Mouse (Mus musculus): Measurements from ENCODE around the gene Npm3. TPM values are rescaled to one million over a fixed set of nuclear protein-coding genes. Genes with fewer than 3 reads are reported as not detected.

The Npm3 gene
- polyA plus RNA-seq, 1 experiment from 2014 or later, result 12.0 TPM

GRCm38 (mm10) chr19:45738521-45738920 lies 10.9 kb downstream of the Npm3 start:
- peaks cover 79% of the 10 kb centered on the region for H3K4me1 ChIP-seq
- no peaks in the 10 kb centered on the region for H3K9me3 ChIP-seq
- peak overlapping the region; percentile 62; the same call in 1 of the 2 replicates for H3K4me3 ChIP-seq
- peak; percentile 34 for DNase-seq (ENCODE audit: low spot score)
- peaks cover 100% of the 10 kb centered on the region for H3K27me3 ChIP-seq (replicated peaks; ENCODE audit: low read depth, poor library complexity, severe bottlenecking)
- WGBS, result 41% methylated on average over 5 of the region's 5 CpGs
- no peak overlapping the region for H3K27ac ChIP-seq (replicated peaks)
- no peaks in the 10 kb centered on the region for H3K36me3 ChIP-seq (replicated peaks)

- no peak for DNase-seq (ENCODE audit: low spot score)
- 52% methylated on average over 10 of the region's 10 CpGs for WGBS
- H3K4me3 ChIP-seq, result peak overlapping the region; percentile 52
- 0 out of 2 replicates have a peak overlapping the region, but pooled peaks have one; percentile 61 for H3K27ac ChIP-seq (replicated peaks)
- no peaks in the 10 kb centered on the region for H3K9me3 ChIP-seq
- peaks cover 77% of the 10 kb centered on the region for H3K4me1 ChIP-seq
- H3K36me3 ChIP-seq (replicated peaks), result no peaks in the 10 kb centered on the region
- peaks cover 100% of the 10 kb centered on the region for H3K27me3 ChIP-seq (replicated peaks; ENCODE audit: low read depth, poor library complexity, severe bottlenecking)
Observed at GRCm38 (mm10) chr19:45737846-45738484, 11.4 kb downstream of the Npm3 start.

DNA sequence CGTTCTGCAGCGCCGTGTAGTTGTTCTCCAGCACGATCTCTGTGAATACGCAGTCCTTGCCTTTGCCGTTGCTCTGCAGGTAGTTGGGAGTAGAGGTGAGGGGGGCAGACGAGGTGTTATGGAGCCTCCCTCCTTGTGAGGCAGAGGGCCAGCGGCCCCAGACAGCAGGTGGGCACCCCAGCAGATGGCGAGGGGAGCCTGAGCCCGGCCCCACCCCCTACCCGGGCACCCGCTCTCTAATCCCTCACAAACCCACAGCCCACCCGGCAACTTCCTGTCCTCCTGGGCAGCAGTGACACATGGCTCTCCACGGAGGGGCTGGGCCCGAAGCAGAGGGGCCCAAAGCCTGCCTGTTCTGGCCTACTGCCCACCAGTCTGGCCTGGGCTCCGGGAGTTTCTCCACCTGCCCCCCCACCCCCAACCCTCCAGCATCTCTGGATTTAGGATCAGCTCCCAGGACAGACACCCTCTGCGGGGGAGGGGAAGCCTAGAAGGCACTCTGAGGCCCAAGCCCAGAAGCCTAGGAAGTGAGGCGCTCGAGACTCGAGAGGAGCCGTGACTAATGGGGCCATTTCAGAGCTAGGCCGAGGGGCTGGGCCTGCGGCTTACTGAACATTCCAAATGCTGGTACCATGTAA lies 12.1 kb downstream of the Npm3 start:
- H3K4me1 ChIP-seq, result peaks cover 71% of the 10 kb centered on the region
- peak; percentile 41 for DNase-seq (ENCODE audit: low spot score)
- WGBS, result 9% methylated on average over 23 of the region's 23 CpGs
- H3K27me3 ChIP-seq (replicated peaks; ENCODE audit: low read depth, poor library complexity, severe bottlenecking), result peaks cover 100% of the 10 kb centered on the region
- peak overlapping the region; percentile 61 for H3K27ac ChIP-seq (replicated peaks)
- peak overlapping the region; percentile 52 for H3K4me3 ChIP-seq
- H3K9me3 ChIP-seq, result no peaks in the 10 kb centered on the region
- H3K36me3 ChIP-seq (replicated peaks), result no peaks in the 10 kb centered on the region

- peak; percentile 72 for DNase-seq (ENCODE audit: low spot score)
- H3K9me3 ChIP-seq, result no peaks in the 10 kb centered on the region
- peaks cover 66% of the 10 kb centered on the region for H3K4me1 ChIP-seq
- WGBS, result 1% methylated on average over 28 of the region's 28 CpGs
- H3K27ac ChIP-seq (replicated peaks), result peak overlapping the region; percentile 61
- peaks cover 100% of the 10 kb centered on the region for H3K27me3 ChIP-seq (replicated peaks; ENCODE audit: low read depth, poor library complexity, severe bottlenecking)
- no peaks in the 10 kb centered on the region for H3K36me3 ChIP-seq (replicated peaks)
- peak overlapping the region; percentile 52 for H3K4me3 ChIP-seq
Observed at GRCm38 (mm10) chr19:45736855-45737207, 12.6 kb downstream of the Npm3 start.

- Histone ChIP-seq H3K27ac (replicated peaks) (peak overlapping the region; percentile 61; the same call in 1 of the 2 replicates), H3K4me1 (peaks cover 60% of the 10 kb centered on the region), H3K27me3 (replicated peaks; ENCODE audit: low read depth, poor library complexity, severe bottlenecking) (peaks cover 100% of the 10 kb centered on the region), H3K9me3 (no peaks in the 10 kb centered on the region), H3K36me3 (replicated peaks) (no peaks in the 10 kb centered on the region), H3K4me3 (peak overlapping the region; percentile 52)
- WGBS, result 52% methylated on average over 1 of the region's 1 CpGs
- no peak for DNase-seq (ENCODE audit: low spot score)
Observed at GRCm38 (mm10) chr19:45736241-45736640, 13.2 kb downstream of the Npm3 start.

GRCm38 (mm10) chr19:45734762-45735161 lies 14.6 kb downstream of the Npm3 start:
- Histone ChIP-seq H3K36me3 (replicated peaks) (no peaks in the 10 kb centered on the region), H3K4me1 (peaks cover 52% of the 10 kb centered on the region)
- 39% methylated on average over 7 of the region's 7 CpGs for WGBS

DNA sequence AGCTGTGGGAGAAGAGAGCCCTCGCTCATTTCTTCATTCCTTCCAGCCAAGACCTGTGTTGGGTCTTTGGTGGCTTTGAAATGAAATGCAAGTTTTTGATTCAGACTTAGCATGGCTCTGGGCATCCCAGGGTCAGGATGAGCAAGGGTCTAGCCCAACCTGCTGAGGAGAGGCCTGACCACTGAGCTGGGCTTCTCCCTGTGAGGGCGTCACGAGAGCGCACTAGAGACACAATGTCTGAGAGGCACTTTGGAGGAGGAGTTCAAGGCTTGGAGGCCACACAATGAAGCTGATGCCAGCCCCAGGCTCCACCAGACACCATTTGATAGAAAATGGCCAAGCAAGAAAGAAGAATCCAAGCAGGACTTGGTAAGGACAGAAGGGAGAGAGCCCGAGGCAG lies 15.2 kb downstream of the Npm3 start:
- H3K4me3 ChIP-seq, result no peak overlapping the region
- no peak overlapping the region for H3K27ac ChIP-seq (replicated peaks)
- WGBS, result 63% methylated on average over 5 of the region's 5 CpGs
- no peak for DNase-seq (ENCODE audit: low spot score)
- H3K9me3 ChIP-seq, result no peaks in the 10 kb centered on the region
- H3K27me3 ChIP-seq (replicated peaks; ENCODE audit: low read depth, poor library complexity, severe bottlenecking), result peaks cover 99% of the 10 kb centered on the region
- H3K36me3 ChIP-seq (replicated peaks), result no peaks in the 10 kb centered on the region
- H3K4me1 ChIP-seq, result peaks cover 49% of the 10 kb centered on the region

More at GRCm38 (mm10) chr19:45734762-45735161, 14.6 kb downstream of the Npm3 start:
- Histone ChIP-seq H3K4me3 (no peak overlapping the region), H3K9me3 (no peaks in the 10 kb centered on the region), H3K27ac (replicated peaks) (no peak overlapping the region), H3K27me3 (replicated peaks; ENCODE audit: low read depth, poor library complexity, severe bottlenecking) (peaks cover 100% of the 10 kb centered on the region)
- no peak for DNase-seq (ENCODE audit: low spot score)

DNA sequence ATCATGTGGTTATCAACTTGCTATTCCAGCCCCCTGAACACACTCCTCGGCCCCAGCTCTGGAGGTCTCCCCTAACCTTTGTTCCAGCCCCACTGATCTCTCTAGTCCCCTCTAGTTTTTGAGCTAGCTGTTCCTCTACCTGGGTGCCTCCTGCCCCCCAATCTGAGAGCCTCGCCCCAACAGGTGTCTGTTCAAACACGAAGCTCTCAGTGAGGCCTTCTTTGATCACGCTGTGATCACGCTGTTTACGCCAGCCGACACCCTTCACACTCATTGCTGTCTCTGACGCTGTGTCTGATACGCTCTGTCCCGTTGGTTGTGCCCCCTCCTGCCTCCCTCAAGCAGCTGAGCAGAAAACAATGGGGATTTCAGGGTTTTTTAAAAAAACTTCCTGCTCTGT lies 15.8 kb downstream of the Npm3 start:
- H3K27me3 ChIP-seq (replicated peaks; ENCODE audit: low read depth, poor library complexity, severe bottlenecking), result peaks cover 99% of the 10 kb centered on the region
- no peaks in the 10 kb centered on the region for H3K36me3 ChIP-seq (replicated peaks)
- no peak for DNase-seq (ENCODE audit: low spot score)
- H3K4me3 ChIP-seq, result no peak overlapping the region
- H3K9me3 ChIP-seq, result no peaks in the 10 kb centered on the region
- peaks cover 46% of the 10 kb centered on the region for H3K4me1 ChIP-seq
- no peak overlapping the region for H3K27ac ChIP-seq (replicated peaks)
- 13% methylated on average over 10 of the region's 10 CpGs for WGBS

DNA sequence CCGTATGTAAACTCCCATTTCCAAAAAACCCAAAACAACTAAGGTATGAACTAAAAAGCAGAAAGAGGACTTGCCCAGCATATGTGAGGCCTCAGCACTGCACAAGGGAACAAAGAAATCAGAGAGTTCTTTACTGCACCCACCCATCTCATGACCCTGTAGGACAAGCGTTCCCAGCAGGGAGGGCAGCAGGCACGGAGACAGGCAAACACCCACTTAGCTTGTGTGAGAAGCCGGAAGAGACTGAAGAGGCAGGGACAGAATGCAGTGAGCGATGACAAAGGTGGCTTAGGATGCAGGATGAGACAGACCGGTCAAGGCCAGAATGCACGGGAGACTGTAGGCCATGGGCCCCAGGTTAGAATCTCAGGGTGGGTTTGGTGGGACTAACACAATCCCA lies 17.7 kb downstream of the Npm3 start:
- WGBS, result 83% methylated on average over 7 of the region's 7 CpGs
- Histone ChIP-seq H3K4me1 (peaks cover 34% of the 10 kb centered on the region), H3K9me3 (no peaks in the 10 kb centered on the region)

GRCm38 (mm10) chr19:45730042-45730441 lies 19.3 kb downstream of the Npm3 start:
- WGBS, result 74% methylated on average over 8 of the region's 8 CpGs
- H3K27ac ChIP-seq (replicated peaks), result no peak overlapping the region
- peaks cover 92% of the 10 kb centered on the region for H3K27me3 ChIP-seq (replicated peaks; ENCODE audit: low read depth, poor library complexity, severe bottlenecking)
- no peak for DNase-seq (ENCODE audit: low spot score)
- peaks cover 38% of the 10 kb centered on the region for H3K4me1 ChIP-seq
- H3K36me3 ChIP-seq (replicated peaks), result no peaks in the 10 kb centered on the region
- H3K9me3 ChIP-seq, result no peaks in the 10 kb centered on the region
- H3K4me3 ChIP-seq, result no peak overlapping the region

More for the DNA sequence above, 17.7 kb downstream of the Npm3 start:
- DNase-seq (ENCODE audit: low spot score), result no peak
- Histone ChIP-seq H3K27ac (replicated peaks) (no peak overlapping the region), H3K27me3 (replicated peaks; ENCODE audit: low read depth, poor library complexity, severe bottlenecking) (peaks cover 95% of the 10 kb centered on the region), H3K4me3 (no peak overlapping the region), H3K36me3 (replicated peaks) (no peaks in the 10 kb centered on the region)

DNA sequence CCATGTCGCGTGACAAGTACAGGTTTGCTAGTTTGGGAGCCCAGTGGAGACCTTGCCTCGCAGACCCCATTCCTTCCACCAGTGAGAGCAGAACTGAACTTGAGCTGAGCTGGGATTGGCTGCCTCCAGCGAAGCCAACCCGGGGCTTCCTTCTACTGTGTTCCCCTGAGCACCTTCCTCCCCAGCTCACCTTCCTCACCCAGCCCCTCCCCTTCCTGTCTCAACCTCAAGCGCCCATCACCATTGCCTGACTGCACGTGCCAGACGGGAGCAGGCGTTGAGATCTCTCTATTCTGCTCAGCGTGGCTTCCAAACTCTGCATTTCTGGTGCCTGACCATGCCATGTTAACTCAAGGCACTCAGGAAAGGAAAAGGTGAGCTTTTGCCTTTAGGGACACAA lies 22.2 kb downstream of the Npm3 start:
- no peaks in the 10 kb centered on the region for H3K36me3 ChIP-seq (replicated peaks)

DNA sequence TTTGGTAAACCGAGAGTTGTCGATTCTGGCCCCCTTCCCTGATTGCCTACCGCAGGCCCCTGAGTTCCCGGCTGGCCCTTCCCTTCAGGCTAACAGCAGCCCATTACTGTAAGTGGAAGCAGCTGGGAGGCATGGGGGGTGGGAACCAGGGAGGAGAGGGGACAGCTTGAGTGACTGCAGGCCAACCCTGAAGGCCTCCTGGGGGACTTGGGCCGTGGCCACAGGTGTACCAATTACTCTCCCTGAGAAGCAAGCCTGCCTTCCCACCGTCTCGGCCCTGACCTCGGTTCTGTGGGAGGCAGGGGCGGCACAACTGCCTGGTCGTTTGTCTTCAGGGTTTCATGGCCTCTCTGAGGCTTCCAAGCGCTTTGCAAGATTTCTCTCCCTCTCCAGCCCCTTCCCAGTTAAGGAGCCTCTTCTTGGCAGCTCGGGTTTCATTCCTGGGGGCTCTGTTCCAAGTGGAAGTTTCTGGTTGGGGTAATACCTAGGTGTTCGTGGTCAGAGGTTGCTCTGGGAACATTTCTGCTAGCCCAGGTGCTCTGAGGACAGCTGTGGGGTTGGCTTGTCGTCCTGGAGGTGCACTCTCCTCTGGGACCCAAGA lies 23.6 kb downstream of the Npm3 start:
- H3K9me3 ChIP-seq, result no peaks in the 10 kb centered on the region
- no peaks in the 10 kb centered on the region for H3K36me3 ChIP-seq (replicated peaks)
- peaks cover 25% of the 10 kb centered on the region for H3K4me1 ChIP-seq
- peak; percentile 85 for DNase-seq (ENCODE audit: low spot score)
- H3K27me3 ChIP-seq (replicated peaks; ENCODE audit: low read depth, poor library complexity, severe bottlenecking), result peaks cover 70% of the 10 kb centered on the region
- WGBS, result 25% methylated on average over 14 of the region's 14 CpGs
- peak overlapping the region; percentile 36 for H3K4me3 ChIP-seq
- peak overlapping the region; percentile 57 for H3K27ac ChIP-seq (replicated peaks)

More for the DNA sequence above, 22.2 kb downstream of the Npm3 start:
- peaks cover 73% of the 10 kb centered on the region for H3K27me3 ChIP-seq (replicated peaks; ENCODE audit: low read depth, poor library complexity, severe bottlenecking)
- WGBS, result 73% methylated on average over 10 of the region's 10 CpGs
- peaks cover 25% of the 10 kb centered on the region for H3K4me1 ChIP-seq
- no peaks in the 10 kb centered on the region for H3K9me3 ChIP-seq
- no peak overlapping the region for H3K4me3 ChIP-seq
- DNase-seq (ENCODE audit: low spot score), result no peak
- no peak overlapping the region for H3K27ac ChIP-seq (replicated peaks)

DNA sequence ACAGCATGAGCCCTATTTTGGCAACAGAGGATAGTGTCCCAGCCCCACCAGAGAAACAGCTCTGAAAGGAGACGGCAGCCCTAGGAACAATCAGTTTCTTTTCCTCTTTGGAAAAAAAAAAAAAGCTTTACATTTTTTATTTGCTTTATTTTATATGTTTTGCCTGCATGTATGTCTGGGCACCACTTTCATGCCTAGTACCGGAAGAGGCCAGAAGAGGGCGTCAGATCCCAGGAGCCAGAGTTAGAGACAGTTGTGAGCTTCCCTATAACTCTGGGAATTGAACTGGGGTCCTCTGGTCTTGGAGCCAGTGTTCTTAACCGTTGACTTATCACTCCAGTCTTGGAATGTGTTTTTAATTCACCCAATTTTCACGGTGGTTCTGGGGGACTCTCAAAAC lies 27.2 kb downstream of the Npm3 start:
- Histone ChIP-seq H3K9me3 (no peaks in the 10 kb centered on the region), H3K27ac (replicated peaks) (no peak overlapping the region), H3K36me3 (replicated peaks) (no peaks in the 10 kb centered on the region), H3K4me1 (peaks cover 38% of the 10 kb centered on the region), H3K27me3 (replicated peaks; ENCODE audit: low read depth, poor library complexity, severe bottlenecking) (peaks cover 72% of the 10 kb centered on the region), H3K4me3 (no peak overlapping the region)
- no peak for DNase-seq (ENCODE audit: low spot score)
- 67% methylated on average over 5 of the region's 5 CpGs for WGBS
